Mouse (Mus musculus) ES-Bruce4 (cell line): ENCODE measurements around the gene Capzb. TPM values are rescaled to one million over a fixed set of nuclear protein-coding genes. Genes with fewer than 3 reads are reported as not detected.

Experiments used
- H3K27ac ChIP-seq: 2 replicates; pipeline ENCODE4 v1.5.1; 2012; ENCODE audit warnings: low read length, inconsistent platforms; ENCODE audit not compliant: insufficient read depth
- H3K27me3 ChIP-seq: 2 replicates; pipeline ENCODE4 v1.6.1; 2012; ENCODE audit warnings: mild to moderate bottlenecking, low read length, inconsistent platforms; ENCODE audit not compliant: control insufficient read depth, poor library complexity, insufficient read depth, severe bottlenecking
- H3K36me3 ChIP-seq: 2 replicates; pipeline ENCODE4 v1.6.1; 2012; ENCODE audit warnings: inconsistent platforms, mild to moderate bottlenecking, low read length, moderate library complexity; ENCODE audit not compliant: control insufficient read depth, poor library complexity, insufficient read depth, severe bottlenecking
- H3K4me1 ChIP-seq: one replicate; pipeline ENCODE4 v1.8.1; 2011; ENCODE audit warnings: low read length; ENCODE audit not compliant: control insufficient read depth, insufficient read depth
- H3K4me3 ChIP-seq: 2 replicates; pipeline ENCODE4 v1.5.1; 2011; ENCODE audit warnings: low read depth, mild to moderate bottlenecking, low read length
- H3K9ac ChIP-seq: 2 replicates; pipeline ENCODE4 v1.6.1; 2012; ENCODE audit warnings: low read depth, mild to moderate bottlenecking, inconsistent platforms; ENCODE audit not compliant: poor library complexity, severe bottlenecking
- H3K9me3 ChIP-seq: replicated peaks from 2 replicates; pipeline ENCODE4 v1.6.1; 2012; ENCODE audit warnings: mild to moderate bottlenecking, low read length, inconsistent platforms; ENCODE audit not compliant: control insufficient read depth, poor library complexity, insufficient read depth, severe bottlenecking
- CTCF ChIP-seq: IDR thresholded peaks from one replicate; pipeline ENCODE4 v1.8.1; 2011; ENCODE audit warnings: low read depth, low read length
- EP300 ChIP-seq: IDR thresholded peaks from 2 replicates; pipeline ENCODE4 v1.6.1; 2011; ENCODE audit warnings: low read depth, low read length; ENCODE audit not compliant: insufficient read depth
- POLR2A ChIP-seq: IDR thresholded peaks from one replicate; pipeline ENCODE4 v1.8.1; 2011; ENCODE audit warnings: low read length; ENCODE audit not compliant: insufficient read depth
- polyA plus RNA-seq: library from polyadenylated mRNA; stranded (reverse); fragments of >200 nt; gene quantifications from 2 replicates; pipeline ENCODE4 v1.2.4, GENCODE M21; 2011; ENCODE audit warnings: low read depth; ENCODE audit not compliant: missing spikeins, insufficient read depth, insufficient read length

Gene Capzb
- polyA plus RNA-seq, 1 experiment, result 299 TPM

DNA sequence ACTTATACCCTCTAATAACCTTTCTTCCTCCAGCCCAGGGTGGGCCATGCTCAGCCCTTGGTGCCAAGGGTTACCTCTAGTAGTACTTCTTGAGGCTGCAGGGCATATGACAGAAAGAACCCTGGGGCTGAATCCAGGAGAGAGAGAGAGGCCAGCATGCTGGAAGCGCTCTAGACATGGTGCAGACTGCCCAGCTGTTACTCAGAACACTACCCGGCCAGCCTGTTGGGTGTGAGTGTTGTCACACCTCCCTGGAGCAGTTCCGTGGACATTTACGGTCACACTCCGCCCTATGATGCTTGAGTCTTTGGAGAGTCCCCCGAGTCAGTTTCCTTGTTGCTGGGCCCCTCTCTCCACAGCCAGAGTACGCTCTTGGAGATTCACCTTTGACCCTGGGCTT lies 55.3 kb downstream of the Capzb start:
- peaks cover 5% of the 10 kb centered on the region for H3K36me3 ChIP-seq
- H3K4me1 ChIP-seq, result peaks cover 16% of the 10 kb centered on the region
- H3K27ac ChIP-seq, result no peak overlapping the region

GRCm38 (mm10) chr4:139248736-139249135 lies 56.0 kb downstream of the Capzb start:
- H3K27ac ChIP-seq, result peak overlapping the region; percentile 14; the same call in 1 of the 2 replicates
- H3K9me3 ChIP-seq, result no peaks in the 10 kb centered on the region
- no peak overlapping the region for H3K4me3 ChIP-seq
- no peak overlapping the region for H3K9ac ChIP-seq
- peaks cover 2% of the 10 kb centered on the region; the same call in 1 of the 2 replicates for H3K36me3 ChIP-seq
- TF ChIP-seq POLR2A (no peak), EP300 (no peak), CTCF (no peak)
- peaks cover 16% of the 10 kb centered on the region for H3K4me1 ChIP-seq
- no peaks in the 10 kb centered on the region for H3K27me3 ChIP-seq

More for the DNA sequence above, 55.3 kb downstream of the Capzb start:
- Histone ChIP-seq H3K9ac (no peak overlapping the region), H3K27me3 (no peaks in the 10 kb centered on the region), H3K4me3 (no peak overlapping the region), H3K9me3 (no peaks in the 10 kb centered on the region)
- TF ChIP-seq POLR2A, result no peak
- TF ChIP-seq EP300, result no peak

- peaks cover 16% of the 10 kb centered on the region for H3K4me1 ChIP-seq
- TF ChIP-seq EP300 (no peak), CTCF (no peak)
Observed at GRCm38 (mm10) chr4:139250043-139250442, 57.3 kb downstream of the Capzb start.

GRCm38 (mm10) chr4:139250886-139251285 lies 58.2 kb downstream of the Capzb start:
- Histone ChIP-seq H3K27ac (no peak overlapping the region), H3K4me1 (peaks cover 18% of the 10 kb centered on the region), H3K9me3 (no peaks in the 10 kb centered on the region), H3K4me3 (no peak overlapping the region), H3K36me3 (no peaks in the 10 kb centered on the region), H3K27me3 (no peaks in the 10 kb centered on the region), H3K9ac (no peak overlapping the region)
- no peak for TF ChIP-seq POLR2A

More at GRCm38 (mm10) chr4:139250043-139250442, 57.3 kb downstream of the Capzb start:
- Histone ChIP-seq H3K9ac (no peak overlapping the region), H3K9me3 (no peaks in the 10 kb centered on the region), H3K27ac (no peak overlapping the region), H3K36me3 (no peaks in the 10 kb centered on the region), H3K27me3 (no peaks in the 10 kb centered on the region), H3K4me3 (no peak overlapping the region)

GRCm38 (mm10) chr4:139252051-139252760 lies 59.5 kb downstream of the Capzb start:
- peaks cover 18% of the 10 kb centered on the region for H3K4me1 ChIP-seq
- H3K9ac ChIP-seq, result no peak overlapping the region
- no peaks in the 10 kb centered on the region for H3K27me3 ChIP-seq
- H3K4me3 ChIP-seq, result no peak overlapping the region
- no peak overlapping the region for H3K27ac ChIP-seq
- H3K36me3 ChIP-seq, result no peaks in the 10 kb centered on the region
- no peaks in the 10 kb centered on the region for H3K9me3 ChIP-seq
- TF ChIP-seq CTCF (peak; percentile 67), POLR2A (no peak), EP300 (no peak)

- Histone ChIP-seq H3K4me1 (peaks cover 15% of the 10 kb centered on the region), H3K27ac (no peak overlapping the region), H3K9me3 (no peaks in the 10 kb centered on the region), H3K9ac (no peak overlapping the region), H3K27me3 (no peaks in the 10 kb centered on the region), H3K4me3 (no peak overlapping the region), H3K36me3 (no peaks in the 10 kb centered on the region)
- no peak for TF ChIP-seq POLR2A
- TF ChIP-seq EP300, result no peak
- no peak for TF ChIP-seq CTCF
Observed at GRCm38 (mm10) chr4:139253206-139253605, 60.5 kb downstream of the Capzb start.
